ENCODE assay signal across 12 mouse cellular contexts in the genomic region with DNA sequence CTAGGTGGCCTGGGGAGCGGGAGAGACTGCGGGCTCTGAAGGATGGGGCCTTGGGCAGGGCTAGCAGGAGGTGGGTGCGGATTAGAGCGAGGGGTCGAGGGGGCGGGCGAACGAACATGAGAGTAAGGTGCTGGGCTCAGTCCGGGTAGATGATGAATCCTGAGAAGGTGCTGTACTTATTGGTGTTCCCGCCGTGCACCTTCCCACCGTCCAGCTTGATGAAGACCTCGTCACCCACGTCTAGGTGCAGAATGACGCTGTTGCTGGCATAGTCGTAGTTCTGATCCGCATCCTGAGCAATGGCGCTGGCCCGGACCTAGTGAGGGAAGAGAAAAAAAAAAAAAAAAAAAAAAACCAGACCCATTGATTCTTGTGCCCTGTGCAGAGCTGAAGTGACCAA. TPM values are rescaled to one million over a fixed set of nuclear protein-coding genes. Genes with fewer than 3 reads are reported as not detected.
DNase-seq lines count a peak whose midpoint lies in the region; ATAC-seq and TF ChIP-seq lines count a peak whose summit lies in the region.
"Had no signal": no experiment of that assay in that cellular context is flagged by ENCODE, and none has a peak within 500 bp of the region (broad histone marks: within the 10 kb centered on the region; RNA-seq: fewer than 3 reads in every experiment).

No protein-coding gene starts in this region.

- TF ChIP-seq CTCF in hindbrain, postnatal 0 days (IDR thresholded peaks at IDR 0.05; ENCODE audit: low read depth) = no peak
- TF ChIP-seq CTCF in small intestine, adult 2 months (IDR thresholded peaks at IDR 0.05; ENCODE audit: extremely low read depth, insufficient read length, insufficient replicate concordance, low read depth, low read length) = no peak

- no peak for ATAC-seq in hindbrain, embryonic 11.5 days (ENCODE audit: low FRiP score)
- ATAC-seq in hindbrain, postnatal 0 days = no peak
- ATAC-seq in neural tube, embryonic 11.5 days (ENCODE audit: insufficient read depth, low FRiP score, low TSS enrichment) = no peak
- no peak for ATAC-seq in neural tube, embryonic 15.5 days (ENCODE audit: low FRiP score)
- no peak; the same call in 1 of the 2 replicates for ATAC-seq in intestine, embryonic 16.5 days

- no peaks in the 10 kb centered on the region for H3K9me3 ChIP-seq in hindbrain, embryonic 11.5 days (ENCODE audit: control insufficient read depth, low read length)
- H3K9me3 ChIP-seq in hindbrain, postnatal 0 days (ENCODE audit: low read length) = no peaks in the 10 kb centered on the region
- no peaks in the 10 kb centered on the region for H3K9me3 ChIP-seq in neural tube, embryonic 11.5 days (ENCODE audit: control insufficient read depth, low read length)
- H3K9me3 ChIP-seq in neural tube, embryonic 15.5 days (replicated peaks) = no peaks in the 10 kb centered on the region
- H3K9me3 ChIP-seq in intestine, embryonic 16.5 days (ENCODE audit: control insufficient read depth, low read length) = no peaks in the 10 kb centered on the region
- H3K9me3 ChIP-seq: hindbrain, embryonic 15.5 days had no signal

- no peak overlapping the region for H3K27ac ChIP-seq in hindbrain, embryonic 11.5 days (ENCODE audit: low read depth, low read length)
- H3K27ac ChIP-seq in hindbrain, postnatal 0 days = no peak overlapping the region
- H3K27ac ChIP-seq in neural tube, embryonic 11.5 days (ENCODE audit: low read depth, low read length) = no peak overlapping the region
- no peak overlapping the region for H3K27ac ChIP-seq in neural tube, embryonic 15.5 days (replicated peaks)
- 0 out of 2 replicates have a peak overlapping the region, but pooled peaks have one; percentile 2 for H3K27ac ChIP-seq in intestine, embryonic 16.5 days (ENCODE audit: low read length)
- H3K27ac ChIP-seq in small intestine, adult 2 months (ENCODE audit: insufficient read depth, low read depth, low read length) = no peak overlapping the region
- H3K27ac ChIP-seq: hindbrain, embryonic 15.5 days; liver, embryonic 14.5 days had no signal

- no peak for DNase-seq in hindbrain, embryonic 11.5 days (ENCODE audit: low spot score)
- DNase-seq in hindbrain, postnatal 0 days (ENCODE audit: low spot score) = no peak
- no peak for DNase-seq in neural tube, embryonic 11.5 days (ENCODE audit: low spot score)
- DNase-seq in embryo, embryonic 11 days = no peak
- DNase-seq: cerebellum, adult 9-11 months; retina, postnatal 1 day had no signal

- WGBS in hindbrain, embryonic 11.5 days = 7% methylated on average over 19 of the region's 19 CpGs
- WGBS in hindbrain, postnatal 0 days = 19% methylated on average over 19 of the region's 19 CpGs
- WGBS in neural tube, embryonic 11.5 days = 8% methylated on average over 19 of the region's 19 CpGs
- WGBS in neural tube, embryonic 15.5 days = 14% methylated on average over 19 of the region's 19 CpGs
- WGBS in intestine, embryonic 16.5 days = 19% methylated on average over 19 of the region's 19 CpGs
- 36% methylated on average over 19 of the region's 19 CpGs for WGBS in small intestine, adult 2 months

- no peak overlapping the region for H3K9ac ChIP-seq in hindbrain, embryonic 11.5 days (ENCODE audit: low read depth, low read length)
- no peak overlapping the region for H3K9ac ChIP-seq in hindbrain, postnatal 0 days (replicated peaks; ENCODE audit: low read length)
- H3K9ac ChIP-seq in neural tube, embryonic 11.5 days (ENCODE audit: low read length) = no peak overlapping the region
- H3K9ac ChIP-seq in neural tube, embryonic 15.5 days (replicated peaks) = no peak overlapping the region
- H3K9ac ChIP-seq in intestine, embryonic 16.5 days (ENCODE audit: low read depth, low read length) = 0 out of 2 replicates have a peak overlapping the region, but pooled peaks have one; percentile 5
- H3K9ac ChIP-seq: hindbrain, embryonic 15.5 days; liver, embryonic 14.5 days had no signal

- no peak overlapping the region for H3K4me3 ChIP-seq in hindbrain, embryonic 11.5 days (ENCODE audit: low read depth, low read length)
- H3K4me3 ChIP-seq in hindbrain, postnatal 0 days (ENCODE audit: low read length) = no peak overlapping the region
- H3K4me3 ChIP-seq in neural tube, embryonic 11.5 days (ENCODE audit: low read depth, low read length) = no peak overlapping the region
- no peak overlapping the region for H3K4me3 ChIP-seq in neural tube, embryonic 15.5 days (replicated peaks)
- 0 out of 2 replicates have a peak overlapping the region, but pooled peaks have one; percentile 0 for H3K4me3 ChIP-seq in intestine, embryonic 16.5 days (ENCODE audit: low read length)
- H3K4me3 ChIP-seq in small intestine, adult 2 months (ENCODE audit: low read depth, low read length) = peak overlapping the region; percentile 13; the same call in 1 of the 2 replicates
- H3K4me3 ChIP-seq: hindbrain, embryonic 15.5 days had no signal

- no peak for TF ChIP-seq POLR2A in small intestine, adult 2 months (IDR thresholded peaks at IDR 0.05; ENCODE audit: low read depth, low read length)

- H3K4me2 ChIP-seq in hindbrain, embryonic 11.5 days (replicated peaks; ENCODE audit: low read depth, low read length) = peak overlapping the region; percentile 25
- H3K4me2 ChIP-seq in hindbrain, postnatal 0 days (ENCODE audit: low read depth, low read length) = no peak overlapping the region
- peak overlapping the region; percentile 4; the same call in 1 of the 2 replicates for H3K4me2 ChIP-seq in neural tube, embryonic 11.5 days (ENCODE audit: low read depth)
- no peak overlapping the region for H3K4me2 ChIP-seq in neural tube, embryonic 15.5 days
- peak overlapping the region; percentile 30 for H3K4me2 ChIP-seq in intestine, embryonic 16.5 days (ENCODE audit: low read depth, low read length)
- H3K4me2 ChIP-seq: hindbrain, embryonic 15.5 days had no signal

- no peaks in the 10 kb centered on the region for H3K36me3 ChIP-seq in hindbrain, embryonic 11.5 days (ENCODE audit: control insufficient read depth, insufficient read depth, low read length)
- no peaks in the 10 kb centered on the region for H3K36me3 ChIP-seq in hindbrain, postnatal 0 days (ENCODE audit: insufficient read depth, low read length)
- H3K36me3 ChIP-seq in neural tube, embryonic 11.5 days (ENCODE audit: control insufficient read depth, insufficient read depth, low read length) = peaks cover 11% of the 10 kb centered on the region
- H3K36me3 ChIP-seq in neural tube, embryonic 15.5 days = no peaks in the 10 kb centered on the region
- 0 out of 2 replicates have a peak, but pooled peaks cover 3% of the 10 kb centered on the region for H3K36me3 ChIP-seq in intestine, embryonic 16.5 days (ENCODE audit: control insufficient read depth, insufficient read depth, low read length)
- H3K36me3 ChIP-seq in small intestine, adult 2 months (ENCODE audit: control insufficient read depth, insufficient read depth, low read length) = peaks cover 1% of the 10 kb centered on the region; the same call in 1 of the 2 replicates
- H3K36me3 ChIP-seq: hindbrain, embryonic 15.5 days had no signal

- peaks cover 13% of the 10 kb centered on the region for H3K4me1 ChIP-seq in hindbrain, embryonic 11.5 days (replicated peaks; ENCODE audit: control insufficient read depth, insufficient read depth, low read length)
- H3K4me1 ChIP-seq in hindbrain, postnatal 0 days (ENCODE audit: insufficient read depth, low read length) = no peaks in the 10 kb centered on the region
- peaks cover 3% of the 10 kb centered on the region; the same call in 1 of the 2 replicates for H3K4me1 ChIP-seq in neural tube, embryonic 11.5 days (ENCODE audit: control insufficient read depth, insufficient read depth, low read length)
- peaks cover 10% of the 10 kb centered on the region for H3K4me1 ChIP-seq in neural tube, embryonic 15.5 days
- peaks cover 27% of the 10 kb centered on the region for H3K4me1 ChIP-seq in intestine, embryonic 16.5 days (ENCODE audit: control insufficient read depth, insufficient read depth, low read length)
- H3K4me1 ChIP-seq in small intestine, adult 2 months (ENCODE audit: control insufficient read depth, insufficient read depth, insufficient read length, low read length) = peaks cover 17% of the 10 kb centered on the region

- peaks cover 57% of the 10 kb centered on the region for H3K27me3 ChIP-seq in hindbrain, embryonic 11.5 days (ENCODE audit: control insufficient read depth, insufficient read depth, low read length)
- H3K27me3 ChIP-seq in hindbrain, postnatal 0 days (ENCODE audit: insufficient read depth, low read length) = peaks cover 41% of the 10 kb centered on the region
- H3K27me3 ChIP-seq in neural tube, embryonic 11.5 days (ENCODE audit: control insufficient read depth, insufficient read depth, low read length) = peaks cover 50% of the 10 kb centered on the region
- peaks cover 62% of the 10 kb centered on the region for H3K27me3 ChIP-seq in neural tube, embryonic 15.5 days (replicated peaks)
- peaks cover 37% of the 10 kb centered on the region for H3K27me3 ChIP-seq in intestine, embryonic 16.5 days (replicated peaks; ENCODE audit: control insufficient read depth, insufficient read depth, low read length)
- H3K27me3 ChIP-seq in small intestine, adult 2 months (ENCODE audit: control insufficient read depth, insufficient read depth, low read length) = peaks cover 16% of the 10 kb centered on the region

RNA-seq across cellular contexts. Expression of a gene that starts 3.0 kb away (rescaled TPM):
- polyA plus RNA-seq in hindbrain, embryonic 11.5 days (2014; fragmentation: Nextera tagmentation; extraction: Ambion mirVana) = 10.2 and 12.4 TPM in 2 replicates
- 8.6 and 11.9 TPM in 2 replicates for total RNA-seq in hindbrain, postnatal 0 days (2014; rRNA removed)
- 4.3 and 5.7 TPM in 2 replicates for polyA plus RNA-seq in hindbrain, postnatal 0 days (2015; fragmentation: Nextera tagmentation; extraction: Ambion mirVana)
- 3.0 and 3.2 TPM in 2 replicates for polyA plus RNA-seq in neural tube, embryonic 11.5 days (2014; fragmentation: Nextera tagmentation; extraction: Ambion mirVana)
- 2.4 and 3.6 TPM in 2 replicates for polyA plus RNA-seq in neural tube, embryonic 15.5 days (2015; fragmentation: Nextera tagmentation; extraction: Ambion mirVana)
- 0.09 and 0.17 TPM in 2 replicates for polyA plus RNA-seq in intestine, embryonic 16.5 days (2015; fragmentation: Nextera tagmentation; extraction: Ambion mirVana)
- polyA plus RNA-seq in small intestine, adult 2 months (2012; rRNA removed) = not detected in 2 replicates
- polyA plus RNA-seq: liver, embryonic 14.5 days; stomach, embryonic 16.5 days had no signal

RNA-seq across cellular contexts. Expression of a gene that starts 8.4 kb away (rescaled TPM):
- polyA plus RNA-seq in hindbrain, embryonic 11.5 days (2014; fragmentation: Nextera tagmentation; extraction: Ambion mirVana) = 1.2 and 3.3 TPM in 2 replicates
- total RNA-seq in hindbrain, postnatal 0 days (2014; rRNA removed) = 0.68 and 0.99 TPM in 2 replicates
- polyA plus RNA-seq in hindbrain, postnatal 0 days (2015; fragmentation: Nextera tagmentation; extraction: Ambion mirVana) = 0.45 and 0.48 TPM in 2 replicates
- 0.19 and 0.41 TPM in 2 replicates for polyA plus RNA-seq in neural tube, embryonic 11.5 days (2014; fragmentation: Nextera tagmentation; extraction: Ambion mirVana)
- polyA plus RNA-seq in neural tube, embryonic 15.5 days (2015; fragmentation: Nextera tagmentation; extraction: Ambion mirVana) = 0.47 and 2.3 TPM in 2 replicates
- polyA plus RNA-seq in intestine, embryonic 16.5 days (2015; fragmentation: Nextera tagmentation; extraction: Ambion mirVana) = 45.0 and 45.4 TPM in 2 replicates
- 24.6 and 43.2 TPM in 2 replicates for polyA plus RNA-seq in small intestine, adult 2 months (2012; rRNA removed)

RNA-seq across cellular contexts. Expression of a gene that starts 10.2 kb away (rescaled TPM):
- polyA plus RNA-seq in hindbrain, embryonic 11.5 days (2014; fragmentation: Nextera tagmentation; extraction: Ambion mirVana) = 19.1 and 22.9 TPM in 2 replicates
- total RNA-seq in hindbrain, postnatal 0 days (2014; rRNA removed) = 4.3 and 10.5 TPM in 2 replicates
- 4.5 and 6.4 TPM in 2 replicates for polyA plus RNA-seq in hindbrain, postnatal 0 days (2015; fragmentation: Nextera tagmentation; extraction: Ambion mirVana)
- 23.3 and 25.9 TPM in 2 replicates for polyA plus RNA-seq in neural tube, embryonic 11.5 days (2014; fragmentation: Nextera tagmentation; extraction: Ambion mirVana)
- 4.6 and 10.3 TPM in 2 replicates for polyA plus RNA-seq in neural tube, embryonic 15.5 days (2015; fragmentation: Nextera tagmentation; extraction: Ambion mirVana)
- 20.2 and 25.4 TPM in 2 replicates for polyA plus RNA-seq in intestine, embryonic 16.5 days (2015; fragmentation: Nextera tagmentation; extraction: Ambion mirVana)
- polyA plus RNA-seq in small intestine, adult 2 months (2012; rRNA removed) = 5.3 and 9.0 TPM in 2 replicates

RNA-seq across cellular contexts. Expression of a gene that starts 29.6 kb away (rescaled TPM):
- 17.2 and 20.9 TPM in 2 replicates for polyA plus RNA-seq in hindbrain, embryonic 11.5 days (2014; fragmentation: Nextera tagmentation; extraction: Ambion mirVana)
- 62.6 and 70.9 TPM in 2 replicates for total RNA-seq in hindbrain, postnatal 0 days (2014; rRNA removed)
- 50.0 and 53.5 TPM in 2 replicates for polyA plus RNA-seq in hindbrain, postnatal 0 days (2015; fragmentation: Nextera tagmentation; extraction: Ambion mirVana)
- 38.7 and 54.0 TPM in 2 replicates for polyA plus RNA-seq in neural tube, embryonic 11.5 days (2014; fragmentation: Nextera tagmentation; extraction: Ambion mirVana)
- polyA plus RNA-seq in neural tube, embryonic 15.5 days (2015; fragmentation: Nextera tagmentation; extraction: Ambion mirVana) = 185 and 209 TPM in 2 replicates
- polyA plus RNA-seq in intestine, embryonic 16.5 days (2015; fragmentation: Nextera tagmentation; extraction: Ambion mirVana) = 35.0 and 38.4 TPM in 2 replicates
- polyA plus RNA-seq in small intestine, adult 2 months (2012; rRNA removed) = 4.6 and 4.8 TPM in 2 replicates

RNA-seq across cellular contexts. Expression of a gene that starts 41.1 kb away (rescaled TPM):
- 59.5 and 64.9 TPM in 2 replicates for polyA plus RNA-seq in hindbrain, embryonic 11.5 days (2014; fragmentation: Nextera tagmentation; extraction: Ambion mirVana)
- 23.6 and 25.8 TPM in 2 replicates for total RNA-seq in hindbrain, postnatal 0 days (2014; rRNA removed)
- polyA plus RNA-seq in hindbrain, postnatal 0 days (2015; fragmentation: Nextera tagmentation; extraction: Ambion mirVana) = 23.4 and 23.6 TPM in 2 replicates
- polyA plus RNA-seq in neural tube, embryonic 11.5 days (2014; fragmentation: Nextera tagmentation; extraction: Ambion mirVana) = 63.3 and 63.7 TPM in 2 replicates
- polyA plus RNA-seq in neural tube, embryonic 15.5 days (2015; fragmentation: Nextera tagmentation; extraction: Ambion mirVana) = 28.9 and 35.4 TPM in 2 replicates
- 18.1 and 20.9 TPM in 2 replicates for polyA plus RNA-seq in intestine, embryonic 16.5 days (2015; fragmentation: Nextera tagmentation; extraction: Ambion mirVana)
- 1.6 and 3.9 TPM in 2 replicates for polyA plus RNA-seq in small intestine, adult 2 months (2012; rRNA removed)

Comparison
In these comparisons a context has a peak if more than half of its experiments do, and no peak if none do; other contexts are left out.
1. H3K4me2 ChIP-seq: peak in hindbrain, embryonic 11.5 days (single experiment), neural tube, embryonic 11.5 days (single experiment) and intestine, embryonic 16.5 days (single experiment); none in hindbrain, postnatal 0 days (single experiment) and neural tube, embryonic 15.5 days (single experiment).
2. H3K4me3 ChIP-seq: peak in intestine, embryonic 16.5 days (single experiment) and small intestine, adult 2 months (single experiment); none in hindbrain, embryonic 11.5 days (single experiment), hindbrain, postnatal 0 days (single experiment), neural tube, embryonic 11.5 days (single experiment) and neural tube, embryonic 15.5 days (single experiment).